Mouse (Mus musculus): ENCODE data around the gene Rev3l.

DNA sequence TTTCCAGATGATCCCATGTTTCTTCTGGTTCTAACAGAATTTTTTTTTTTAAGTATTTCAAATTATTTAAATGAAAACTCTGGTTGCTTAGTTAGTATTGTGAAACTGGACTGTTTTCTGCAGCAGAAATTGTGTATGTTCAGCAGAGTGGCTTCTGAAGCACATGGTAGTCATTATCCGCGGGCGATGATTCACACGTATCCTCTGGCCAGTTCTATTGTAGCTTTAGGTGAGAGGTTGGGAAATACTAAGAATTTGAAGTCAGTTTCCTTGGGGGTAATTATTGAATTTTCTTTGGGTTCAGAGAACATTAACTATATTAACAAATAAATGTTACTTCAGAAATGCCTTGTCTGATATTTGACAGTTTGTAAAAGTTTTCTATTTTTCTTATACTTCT lies 10.1 kb downstream of the Rev3l start:
- TF ChIP-seq CTCF (conservative IDR thresholded peaks at IDR 0.05; ENCODE audit: low read length) (no peak), POU5F1 (IDR thresholded peaks at IDR 0.05; ENCODE audit: borderline replicate concordance, low read length) (no peak)

Data from E14TG2a.4 (cell line).